Mouse (Mus musculus) liver, adult 2 months (tissue): ENCODE results near the gene Rpl15.
"Not testable (repeated sequence)": the region's sequence is repeated elsewhere in the genome, so short reads cannot be mapped to it uniquely, and the experiment has no call there.

ENCODE experiments used
- CTCF ChIP-seq: fragments of 200-500 bp; IDR thresholded peaks from 2 replicates; pipeline ENCODE4 v1.5.1; 2011; ENCODE audit warnings: low read depth, low read length, control low read depth
- POLR2A ChIP-seq: fragments of 200-500 bp; IDR thresholded peaks from 2 replicates; pipeline ENCODE4 v1.6.1; 2011; ENCODE audit warnings: low read length, control low read depth; ENCODE audit not compliant: insufficient read depth; ENCODE audit errors: extremely low read depth

- not testable (repeated sequence) for TF ChIP-seq CTCF, POLR2A
These were observed 45.0 kb downstream of the Rpl15 start for GRCm38 (mm10) chr14:18226181-18226580.
